Mouse (Mus musculus) left cerebral cortex, postnatal 36 days (tissue): ENCODE results near the gene Olfr1390. TPM values are rescaled to one million over a fixed set of nuclear protein-coding genes. Genes with fewer than 3 reads are reported as not detected.
"Not testable (repeated sequence)": the region's sequence is repeated elsewhere in the genome, so short reads cannot be mapped to it uniquely, and the experiment has no call there.

Experiments
- DNase-seq, 2 experiments: peaks; one replicate each; pipeline ENCODE4 v3.0.0; 2021 to 2022; ENCODE audit warnings: low spot score in 2 of 2, mixed read lengths in 1 of 2
- intact Hi-C: fragments of 180-260 bp; cut with DNase I; formaldehyde crosslinking; loops from one replicate; pipeline ENCODE4 v1.15.1; 2025
- total RNA-seq, 2 experiments: library from RNA; stranded (reverse); gene quantifications; 2 replicates each; pipeline ENCODE4 v1.2.3; 2021

The Olfr1390 gene
- total RNA-seq, result not detected

DNA sequence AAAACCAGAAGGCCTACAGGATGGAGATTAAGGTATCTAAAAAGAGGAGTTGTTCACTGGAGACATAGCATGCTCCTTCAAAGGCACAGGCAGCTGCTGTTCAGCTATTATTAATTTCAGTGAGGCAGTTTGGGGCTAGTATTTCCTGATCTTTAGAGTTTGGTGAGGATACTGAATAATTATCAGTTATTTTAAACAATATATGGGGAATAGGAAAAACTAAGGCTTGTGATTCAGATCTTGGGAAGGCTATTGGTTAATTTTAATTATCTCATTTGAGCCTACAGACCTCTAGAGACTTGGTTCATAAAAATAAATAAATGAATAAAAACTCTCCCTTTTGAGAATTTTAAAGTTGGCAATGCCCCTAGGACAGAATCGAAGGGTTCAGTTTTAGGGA, at the start of gene Olfr1390:
Olfr1390 (plus strand) TSS at position 301 of the 400 bp plus-strand sequence.
- intact Hi-C loops, result no loop called here
- DNase-seq, result no peak

- intact Hi-C loops, result no loop called here
- DNase-seq, result peak; percentile 19 to 32
Observed at GRCm38 (mm10) chr11:49287251-49287650, 47.7 kb upstream of the Olfr1390 start.

- intact Hi-C loops, result no loop called here
- peak; percentile 35 to 57 for DNase-seq
Observed at GRCm38 (mm10) chr11:49292777-49293176, 42.2 kb upstream of the Olfr1390 start.

GRCm38 (mm10) chr11:49304441-49304840, 30.5 kb upstream of the Olfr1390 start, which contains the start of gene Olfr10:
Olfr10 (plus strand) TSS chr11:49304741.
- intact Hi-C loops, result no loop called here
- DNase-seq, result no peak

- intact Hi-C loops, DNase-seq: not testable (repeated sequence)
Observed at GRCm38 (mm10) chr11:49308547-49308946, 26.4 kb upstream of the Olfr1390 start.

DNA sequence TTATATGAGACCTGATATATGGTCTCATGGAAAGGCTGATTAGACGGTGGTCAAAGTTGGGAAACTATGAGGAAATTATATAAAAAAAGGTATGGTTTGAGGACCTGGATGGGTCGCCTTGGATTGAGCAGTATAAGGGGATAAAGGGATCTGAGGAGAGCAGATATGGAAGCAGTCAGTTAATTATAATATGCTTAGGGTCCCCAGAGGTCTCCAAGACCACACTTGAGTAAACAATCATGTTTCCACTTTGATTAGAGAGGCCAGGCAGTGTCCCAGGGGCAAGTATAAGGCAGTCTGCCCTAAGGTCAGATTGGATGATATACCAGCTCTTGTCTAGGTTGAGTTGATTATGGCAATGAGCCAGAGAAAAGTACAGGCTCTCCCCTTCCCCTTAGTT, 12.5 kb upstream of the Olfr1390 start, which contains the start of gene Olfr1391:
Olfr1391 (plus strand) TSS at position 301 of the 400 bp plus-strand sequence.
- intact Hi-C loops, result loop anchor here (10.0 kb wide), 1 partner anchor 132 kb away; the partner anchor contains the start of gene Olfr1387
- no peak for DNase-seq

DNA sequence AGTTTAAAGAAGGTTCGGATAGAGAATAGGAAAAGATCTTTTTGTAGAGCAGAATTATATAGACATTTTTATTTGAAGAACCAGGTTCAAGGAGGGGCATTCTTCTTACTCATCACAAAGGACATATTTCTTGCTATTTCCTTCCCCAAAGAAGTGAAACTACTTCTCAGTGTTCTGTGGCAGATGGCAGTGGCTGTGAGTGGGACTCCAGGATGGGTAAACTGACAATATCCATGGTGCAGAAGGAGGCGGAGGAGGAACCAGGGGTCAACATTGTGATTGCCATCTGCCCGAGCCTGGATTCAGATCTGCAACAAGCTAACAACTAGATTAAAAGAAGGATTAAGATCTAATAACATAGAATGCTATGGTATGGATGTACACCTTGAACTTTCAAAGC, 8.3 kb upstream of the Olfr1390 start:
- intact Hi-C loops, result loop anchor here (10.0 kb wide), 1 partner anchor 128 kb away; the partner anchor contains the start of gene Olfr1387

DNA sequence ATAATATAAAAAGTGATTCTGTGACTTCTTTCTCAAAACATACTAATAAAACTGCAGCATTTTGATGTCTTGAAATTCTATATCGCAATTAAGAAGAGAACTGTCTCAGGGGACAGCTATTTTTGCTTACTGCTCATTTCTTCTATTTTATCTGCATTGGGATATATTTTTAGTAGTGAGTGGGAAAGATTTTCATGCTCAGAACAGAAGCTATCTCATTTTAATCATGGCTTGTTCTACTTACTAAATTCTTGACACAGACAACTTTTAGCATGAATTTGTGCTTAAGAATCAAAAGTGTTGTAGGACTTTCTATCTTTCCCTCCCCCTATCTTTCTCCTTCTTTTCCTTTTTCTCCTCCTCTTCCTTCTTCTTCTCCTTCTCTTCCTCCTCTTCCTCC, 5.3 kb upstream of the Olfr1390 start:
- no peak for DNase-seq

More for the DNA sequence above, 8.3 kb upstream of the Olfr1390 start:
- no peak for DNase-seq

DNA sequence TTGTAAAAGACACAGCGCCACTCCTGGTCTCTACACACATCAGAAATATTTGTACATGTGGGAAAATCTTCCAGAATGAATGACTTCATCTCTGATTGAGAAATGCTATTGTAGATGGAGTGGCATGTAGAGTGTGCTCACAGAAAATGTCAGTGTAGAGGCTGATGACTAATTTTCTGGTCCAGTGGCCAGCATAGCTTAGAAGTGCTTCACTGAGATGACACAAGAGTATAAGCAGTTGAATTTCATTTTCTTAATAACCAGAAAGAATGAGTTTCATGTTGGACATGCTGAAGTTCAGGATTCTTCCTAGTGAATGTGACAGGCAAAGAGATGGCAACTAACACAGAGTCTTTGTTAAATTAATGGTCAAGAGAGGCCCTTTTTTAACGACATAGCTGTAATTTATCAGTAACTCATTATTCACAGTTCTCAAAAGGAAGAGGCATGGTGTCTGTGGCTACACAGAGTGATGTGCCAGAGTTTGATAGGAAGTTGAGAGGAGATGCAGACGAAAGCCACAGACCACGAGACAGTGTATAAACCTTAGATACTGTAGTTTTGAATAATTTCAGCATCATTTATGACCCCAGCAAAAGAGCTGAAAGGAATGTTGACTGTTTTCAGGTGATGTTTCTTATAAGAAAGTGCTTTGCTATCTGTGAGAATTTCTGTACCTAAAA, 2.3 kb downstream of the Olfr1390 start:
- no peak for DNase-seq
- intact Hi-C loops, result no loop called here

More for the DNA sequence above, 5.3 kb upstream of the Olfr1390 start:
- intact Hi-C loops, result loop anchor here (10.0 kb wide), 1 partner anchor 125 kb away; the partner anchor contains the start of gene Olfr1387

DNA sequence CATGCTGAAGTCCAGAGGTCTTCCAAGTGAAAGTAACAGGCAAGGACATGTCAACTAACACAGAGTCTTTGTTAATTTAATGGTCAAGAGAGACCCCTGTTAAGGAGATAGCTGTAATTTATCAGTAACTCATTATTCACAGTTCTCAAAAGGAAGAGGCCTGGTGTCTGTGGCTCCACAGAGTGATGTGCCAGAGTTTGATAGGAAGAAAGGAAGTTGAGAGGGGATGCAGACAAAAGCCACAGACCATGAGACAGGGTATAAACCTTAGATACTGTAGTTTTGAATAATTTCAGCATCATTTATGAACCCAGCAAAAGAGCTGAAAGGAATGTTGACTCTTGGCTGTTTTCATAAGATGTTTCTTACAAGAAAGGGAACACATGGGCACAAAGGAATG, 48.1 kb downstream of the Olfr1390 start:
- no peak for DNase-seq
- intact Hi-C loops, result no loop called here

- intact Hi-C loops, DNase-seq: not testable (repeated sequence)
Observed at GRCm38 (mm10) chr11:49386118-49386517, 51.1 kb downstream of the Olfr1390 start.

Other genes with a start within 250 kb of the Olfr1390 start
- gene Olfr1396, start 220.3 kb upstream of the Olfr1390 start, total RNA-seq, result not detected
- not detected for gene Olfr1395, start 192.9 kb upstream of the Olfr1390 start, total RNA-seq
- gene Olfr1394, start 180.8 kb upstream of the Olfr1390 start, total RNA-seq, result not detected
- not detected for gene Btnl9, start 148.0 kb upstream of the Olfr1390 start, total RNA-seq
- gene Zfp62, start 131.9 kb upstream of the Olfr1390 start, total RNA-seq, result 10 to 100 TPM; 45.8 to 55.7 TPM
- 10 to 100 TPM; 66.0 to 78.6 TPM for gene Mgat1, start 91.0 kb upstream of the Olfr1390 start, total RNA-seq
- gene Olfr1393, start 56.9 kb upstream of the Olfr1390 start, total RNA-seq, result under 1 TPM; 0.25 to 0.29 TPM
- not detected for gene Olfr1392, start 49.9 kb upstream of the Olfr1390 start, total RNA-seq
- not detected for gene Olfr10, start 30.4 kb upstream of the Olfr1390 start, total RNA-seq
- not detected for gene Olfr1391, start 12.4 kb upstream of the Olfr1390 start, total RNA-seq
- not detected for gene Olfr1389, start 87.9 kb downstream of the Olfr1390 start, total RNA-seq
- gene Olfr1388, start 101.4 kb downstream of the Olfr1390 start, total RNA-seq, result under 1 TPM; 0.17 to 0.48 TPM
- gene Olfr1387, start 120.2 kb downstream of the Olfr1390 start, total RNA-seq, result not detected
- gene Olfr1386, start 129.9 kb downstream of the Olfr1390 start, total RNA-seq, result not detected
- gene Olfr1385, start 153.9 kb downstream of the Olfr1390 start, total RNA-seq, result under 1 TPM in 1 of 2 experiments, not detected in 1; 0.11 TPM
- not detected for gene Olfr1384, start 171.5 kb downstream of the Olfr1390 start, total RNA-seq
- gene Olfr1383, start 184.5 kb downstream of the Olfr1390 start, total RNA-seq, result not detected
- gene Olfr1382, start 193.1 kb downstream of the Olfr1390 start, total RNA-seq, result not detected
- gene Olfr1381, start 208.3 kb downstream of the Olfr1390 start, total RNA-seq, result not detected
- gene Olfr1380, start 221.7 kb downstream of the Olfr1390 start, total RNA-seq, result not detected